Mouse (Mus musculus): ENCODE measurements around the gene Zbtb32. TPM values are rescaled to one million over a fixed set of nuclear protein-coding genes. Genes with fewer than 3 reads are reported as not detected.

The Zbtb32 gene
- total and polyA plus RNA-seq, 2 experiments from 2014 or later = 0.22 TPM; not detected in 1

- Histone ChIP-seq H3K4me3 (ENCODE audit: low read depth, low read length) (no peak overlapping the region), H3K9ac (replicated peaks; ENCODE audit: low read length, poor library complexity, severe bottlenecking) (no peak overlapping the region), H3K4me1 (ENCODE audit: insufficient read depth, low read length) (no peaks in the 10 kb centered on the region), H3K9me3 (ENCODE audit: low read length) (no peaks in the 10 kb centered on the region), H3K27ac (ENCODE audit: low read depth, low read length) (no peak overlapping the region), H3K4me2 (ENCODE audit: low read depth, low read length, poor library complexity, severe bottlenecking) (no peak overlapping the region), H3K27me3 (ENCODE audit: insufficient read depth, low read length) (no peaks in the 10 kb centered on the region), H3K36me3 (ENCODE audit: insufficient read depth, low read length) (no peaks in the 10 kb centered on the region)
- 68% methylated on average over 5 of the region's 5 CpGs for WGBS
- no peak for DNase-seq (ENCODE audit: low spot score)
- ATAC-seq (ENCODE audit: low FRiP score) = no peak
- TF ChIP-seq CTCF (IDR thresholded peaks at IDR 0.05) = no peak
These were observed 1.9 kb downstream of the Zbtb32 start for GRCm38 (mm10) chr7:30596811-30597210.

DNA sequence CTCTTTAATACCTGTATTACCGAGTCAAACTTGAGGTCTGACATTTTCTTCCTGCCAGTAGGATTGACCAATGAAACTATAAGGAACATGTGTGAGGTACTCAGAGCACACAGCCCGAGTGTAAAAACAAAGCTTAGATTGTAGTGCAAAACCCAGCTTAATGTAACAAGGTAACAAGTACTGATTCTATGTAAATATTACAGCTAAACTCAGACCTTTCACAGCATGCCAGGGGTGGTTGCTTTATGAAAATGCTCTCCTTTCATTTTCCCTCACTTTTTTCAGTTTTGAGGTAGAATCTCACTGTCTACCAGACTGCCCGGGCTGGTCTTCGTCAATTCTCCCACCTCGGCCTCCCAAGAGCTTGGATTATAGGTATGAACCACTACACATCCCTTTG is 2.6 kb downstream of the Zbtb32 start:
- WGBS = 86% methylated on average over 5 of the region's 5 CpGs
- DNase-seq (ENCODE audit: low spot score) (no peak), ATAC-seq (ENCODE audit: low FRiP score) (no peak)
- H3K27me3 ChIP-seq (ENCODE audit: insufficient read depth, low read length) = no peaks in the 10 kb centered on the region
- H3K4me3 ChIP-seq (ENCODE audit: low read depth, low read length) = no peak overlapping the region
- no peaks in the 10 kb centered on the region for H3K4me1 ChIP-seq (ENCODE audit: insufficient read depth, low read length)
- no peak for TF ChIP-seq CTCF (IDR thresholded peaks at IDR 0.05)
- no peak overlapping the region for H3K27ac ChIP-seq (ENCODE audit: low read depth, low read length)
- H3K9me3 ChIP-seq (ENCODE audit: low read length) = no peaks in the 10 kb centered on the region
- H3K36me3 ChIP-seq (ENCODE audit: insufficient read depth, low read length) = no peaks in the 10 kb centered on the region
- H3K9ac ChIP-seq (replicated peaks; ENCODE audit: low read length, poor library complexity, severe bottlenecking) = no peak overlapping the region
- H3K4me2 ChIP-seq (ENCODE audit: low read depth, low read length, poor library complexity, severe bottlenecking) = no peak overlapping the region

DNA sequence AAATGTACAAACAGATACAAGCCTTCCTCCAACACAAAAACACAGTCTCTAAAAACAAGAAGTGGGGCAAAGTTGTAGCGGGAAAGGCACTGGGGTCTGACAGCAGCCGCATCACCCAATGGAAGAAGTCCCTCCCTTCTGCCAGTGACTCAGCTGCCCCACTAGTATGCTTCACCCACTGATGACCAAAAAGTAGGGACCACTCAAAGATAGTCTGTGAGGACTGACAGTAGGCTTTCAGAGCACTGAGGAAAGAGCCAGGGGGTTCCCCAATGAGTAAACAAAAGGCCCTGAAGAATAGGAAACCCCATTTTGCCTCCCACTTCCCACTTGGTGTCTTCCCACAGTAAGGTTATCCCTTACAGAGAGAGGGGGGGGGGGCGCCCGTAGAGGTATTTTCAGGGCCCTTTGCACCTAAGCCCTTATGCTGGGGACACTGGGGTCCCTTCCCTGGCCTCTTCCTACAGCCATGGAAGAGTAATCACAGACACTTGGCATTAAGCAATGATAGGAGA is 4.1 kb downstream of the Zbtb32 start:
- WGBS = 72% methylated on average over 3 of the region's 4 CpGs
- no peak overlapping the region for H3K4me2 ChIP-seq (ENCODE audit: low read depth, low read length, poor library complexity, severe bottlenecking)
- no peak overlapping the region for H3K27ac ChIP-seq (ENCODE audit: low read depth, low read length)
- no peak overlapping the region for H3K4me3 ChIP-seq (ENCODE audit: low read depth, low read length)
- DNase-seq (ENCODE audit: low spot score) (no peak), ATAC-seq (ENCODE audit: low FRiP score) (no peak)
- TF ChIP-seq CTCF (IDR thresholded peaks at IDR 0.05) = no peak
- H3K9me3 ChIP-seq (ENCODE audit: low read length) = no peaks in the 10 kb centered on the region
- H3K27me3 ChIP-seq (ENCODE audit: insufficient read depth, low read length) = no peaks in the 10 kb centered on the region
- no peaks in the 10 kb centered on the region for H3K36me3 ChIP-seq (ENCODE audit: insufficient read depth, low read length)
- no peaks in the 10 kb centered on the region for H3K4me1 ChIP-seq (ENCODE audit: insufficient read depth, low read length)
- H3K9ac ChIP-seq (replicated peaks; ENCODE audit: low read length, poor library complexity, severe bottlenecking) = no peak overlapping the region

- H3K4me1 ChIP-seq (ENCODE audit: insufficient read depth, low read length) = no peaks in the 10 kb centered on the region
- DNase-seq (ENCODE audit: low spot score) = no peak
- no peak overlapping the region for H3K27ac ChIP-seq (ENCODE audit: low read depth, low read length)
- H3K4me3 ChIP-seq (ENCODE audit: low read depth, low read length) = no peak overlapping the region
- no peaks in the 10 kb centered on the region for H3K27me3 ChIP-seq (ENCODE audit: insufficient read depth, low read length)
- WGBS = 65% methylated on average over 10 of the region's 10 CpGs
- no peaks in the 10 kb centered on the region for H3K9me3 ChIP-seq (ENCODE audit: low read length)
- no peak overlapping the region for H3K9ac ChIP-seq (replicated peaks; ENCODE audit: low read length, poor library complexity, severe bottlenecking)
- no peak overlapping the region for H3K4me2 ChIP-seq (ENCODE audit: low read depth, low read length, poor library complexity, severe bottlenecking)
- no peaks in the 10 kb centered on the region for H3K36me3 ChIP-seq (ENCODE audit: insufficient read depth, low read length)
- no peak for TF ChIP-seq CTCF (IDR thresholded peaks at IDR 0.05)
- ATAC-seq (ENCODE audit: low FRiP score) = no peak
These were observed 4.9 kb downstream of the Zbtb32 start for GRCm38 (mm10) chr7:30593579-30594509.

DNA sequence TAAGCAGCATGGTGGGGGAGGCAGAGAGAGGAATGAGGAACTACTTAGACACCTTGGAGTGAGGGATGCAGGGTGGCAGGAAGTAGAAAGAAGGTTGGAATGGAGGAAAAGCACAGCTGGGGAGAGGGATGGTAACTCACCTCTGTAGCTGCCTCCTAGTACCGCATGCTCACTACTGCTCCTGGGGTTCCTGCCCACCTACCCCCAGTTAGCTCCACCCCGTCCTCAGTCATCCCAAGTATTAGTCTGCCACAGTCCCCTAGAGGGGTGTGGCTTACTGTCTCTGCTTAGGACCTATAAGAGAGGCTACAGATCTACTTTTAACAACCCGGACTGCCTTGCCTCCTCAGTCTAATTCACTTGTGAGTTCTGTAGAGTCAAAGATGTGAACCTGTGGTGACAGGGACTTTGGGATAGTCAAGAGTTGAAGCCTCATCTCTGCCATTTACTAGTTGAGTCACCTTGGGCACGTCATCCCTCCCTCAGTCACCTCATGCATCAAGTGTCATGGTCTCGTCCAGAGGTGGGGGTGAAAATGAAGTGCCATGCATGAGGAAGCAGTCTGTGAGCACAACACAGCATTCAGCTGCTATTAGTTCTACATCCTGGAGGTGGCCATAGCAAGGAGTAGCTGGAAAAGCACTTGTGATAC is 5.8 kb downstream of the Zbtb32 start:
- ATAC-seq (ENCODE audit: low FRiP score) (no peak), DNase-seq (ENCODE audit: low spot score) (no peak)
- Histone ChIP-seq H3K4me1 (ENCODE audit: insufficient read depth, low read length) (no peaks in the 10 kb centered on the region), H3K4me3 (ENCODE audit: low read depth, low read length) (no peak overlapping the region), H3K27me3 (ENCODE audit: insufficient read depth, low read length) (no peaks in the 10 kb centered on the region), H3K9me3 (ENCODE audit: low read length) (no peaks in the 10 kb centered on the region), H3K9ac (replicated peaks; ENCODE audit: low read length, poor library complexity, severe bottlenecking) (no peak overlapping the region), H3K27ac (ENCODE audit: low read depth, low read length) (no peak overlapping the region), H3K4me2 (ENCODE audit: low read depth, low read length, poor library complexity, severe bottlenecking) (no peak overlapping the region), H3K36me3 (ENCODE audit: insufficient read depth, low read length) (no peaks in the 10 kb centered on the region)
- 65% methylated on average over 5 of the region's 5 CpGs for WGBS
- TF ChIP-seq CTCF (IDR thresholded peaks at IDR 0.05) = no peak

DNA sequence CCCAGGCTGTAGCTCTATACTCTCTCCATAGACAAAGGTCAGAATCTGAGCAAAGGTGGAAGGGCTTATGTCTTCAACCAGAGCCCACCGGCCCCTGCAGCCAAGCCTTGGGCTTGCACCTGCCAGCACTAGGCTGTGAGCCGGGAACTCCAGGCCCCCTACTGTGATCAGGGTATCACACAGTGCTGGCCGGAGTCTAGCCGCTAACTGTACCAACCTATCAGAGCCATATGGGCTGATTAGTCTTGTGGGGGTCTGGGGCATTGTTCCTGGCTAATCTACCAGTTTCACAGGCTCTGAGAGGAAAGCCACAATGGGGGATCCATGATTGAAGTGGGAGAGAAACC is 7.1 kb downstream of the Zbtb32 start:
- WGBS = 29% methylated on average over 4 of the region's 4 CpGs
- no peaks in the 10 kb centered on the region for H3K27me3 ChIP-seq (ENCODE audit: insufficient read depth, low read length)

More for the DNA sequence above, 7.1 kb downstream of the Zbtb32 start:
- TF ChIP-seq CTCF (IDR thresholded peaks at IDR 0.05) = no peak
- peaks cover 9% of the 10 kb centered on the region; the same call in 1 of the 2 replicates for H3K4me1 ChIP-seq (ENCODE audit: insufficient read depth, low read length)
- DNase-seq (ENCODE audit: low spot score) = no peak
- H3K9ac ChIP-seq (replicated peaks; ENCODE audit: low read length, poor library complexity, severe bottlenecking) = no peak overlapping the region; the same call in 1 of the 2 replicates
- H3K9me3 ChIP-seq (ENCODE audit: low read length) = no peaks in the 10 kb centered on the region
- H3K27ac ChIP-seq (ENCODE audit: low read depth, low read length) = no peak overlapping the region
- no peak for ATAC-seq (ENCODE audit: low FRiP score)
- no peak overlapping the region for H3K4me3 ChIP-seq (ENCODE audit: low read depth, low read length)
- no peaks in the 10 kb centered on the region for H3K36me3 ChIP-seq (ENCODE audit: insufficient read depth, low read length)
- H3K4me2 ChIP-seq (ENCODE audit: low read depth, low read length, poor library complexity, severe bottlenecking) = no peak overlapping the region
